Mouse (Mus musculus) limb, embryonic 12.5 days (tissue): ENCODE results near the gene Ttc36. TPM values are rescaled to one million over a fixed set of nuclear protein-coding genes. Genes with fewer than 3 reads are reported as not detected.

Source experiments
- ATAC-seq: fragments of 200-750 bp; cut with Nextera tagmentation; 2 replicates; pipeline ENCODE4 v1.8.0; 2017; ENCODE audit warnings: low read depth, moderate TSS enrichment; ENCODE audit not compliant: insufficient number of reproducible peaks, insufficient read depth, low FRiP score, low TSS enrichment
- H3K27ac ChIP-seq: fragments of 300-500 bp; sonication (generic); 2 replicates; pipeline ENCODE4 v1.5.1; 2016; ENCODE audit warnings: mild to moderate bottlenecking, moderate library complexity
- H3K27me3 ChIP-seq: fragments of 300-500 bp; sonication (generic); 2 replicates; pipeline ENCODE4 v1.6.1; 2016; ENCODE audit warnings: mild to moderate bottlenecking, moderate library complexity
- H3K36me3 ChIP-seq: fragments of 300-500 bp; sonication (generic); 2 replicates; pipeline ENCODE4 v1.6.1; 2016; ENCODE audit warnings: mild to moderate bottlenecking, moderate library complexity
- H3K4me1 ChIP-seq: fragments of 300-500 bp; sonication (generic); replicated peaks from 2 replicates; pipeline ENCODE4 v1.6.1; 2016
- H3K4me2 ChIP-seq: fragments of 300-500 bp; sonication (generic); 2 replicates; pipeline ENCODE4 v1.6.1; 2016; ENCODE audit warnings: mild to moderate bottlenecking, moderate library complexity
- H3K4me3 ChIP-seq: fragments of 300-500 bp; sonication (generic); replicated peaks from 2 replicates; pipeline ENCODE4 v1.5.1; 2016; ENCODE audit warnings: mild to moderate bottlenecking
- H3K9ac ChIP-seq: fragments of 300-500 bp; sonication (generic); replicated peaks from 2 replicates; pipeline ENCODE4 v1.6.1; 2016; ENCODE audit warnings: mild to moderate bottlenecking, moderate library complexity
- H3K9me3 ChIP-seq: fragments of 300-500 bp; sonication (generic); 2 replicates; pipeline ENCODE4 v1.6.1; 2016; ENCODE audit warnings: mild to moderate bottlenecking, moderate library complexity
- WGBS: fragments of 180-500 bp; shearing (Covaris S2); methylation state at CpG from one replicate; pipeline ENCODE4 v1.1.7; 2016; 5-methylcytosine and 5-hydroxymethylcytosine counted together
- polyA plus RNA-seq: library from polyadenylated mRNA; unstranded; fragments of >200 nt; fragmentation: Nextera tagmentation; extraction: Ambion mirVana; gene quantifications from 2 replicates; pipeline ENCODE4 v1.2.1, GENCODE M21; 2016

Gene Ttc36
- polyA plus RNA-seq, 1 experiment from 2014 or later, result not detected

DNA sequence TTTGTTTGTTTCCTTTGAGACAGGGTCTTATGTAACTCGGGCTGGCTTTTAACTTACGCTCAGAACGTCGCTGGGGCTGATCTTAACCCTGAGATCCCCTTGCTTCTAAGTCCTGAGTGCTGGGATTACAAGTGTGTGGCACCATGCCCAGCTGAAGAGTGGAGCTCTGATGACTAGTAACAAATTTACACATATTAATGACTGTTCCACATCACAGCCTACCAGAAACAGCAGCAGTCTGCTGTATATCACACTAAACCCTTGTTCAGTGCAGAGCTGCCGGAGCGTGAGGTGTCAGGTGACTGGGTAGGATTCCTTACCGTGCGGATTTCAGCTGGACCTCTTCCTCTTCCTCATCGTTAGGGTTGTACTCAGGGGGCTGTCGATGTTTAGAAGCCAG, 7.4 kb upstream of the Ttc36 start:
- ATAC-seq, result no peak
- no peak overlapping the region for H3K4me2 ChIP-seq
- 89% methylated on average over 10 of the region's 10 CpGs for WGBS
- H3K9ac ChIP-seq, result no peak overlapping the region
- no peaks in the 10 kb centered on the region for H3K4me1 ChIP-seq
- H3K27ac ChIP-seq, result no peak overlapping the region
- no peaks in the 10 kb centered on the region for H3K9me3 ChIP-seq
- H3K36me3 ChIP-seq, result peaks cover 98% of the 10 kb centered on the region
- no peak overlapping the region for H3K4me3 ChIP-seq
- H3K27me3 ChIP-seq, result no peaks in the 10 kb centered on the region

DNA sequence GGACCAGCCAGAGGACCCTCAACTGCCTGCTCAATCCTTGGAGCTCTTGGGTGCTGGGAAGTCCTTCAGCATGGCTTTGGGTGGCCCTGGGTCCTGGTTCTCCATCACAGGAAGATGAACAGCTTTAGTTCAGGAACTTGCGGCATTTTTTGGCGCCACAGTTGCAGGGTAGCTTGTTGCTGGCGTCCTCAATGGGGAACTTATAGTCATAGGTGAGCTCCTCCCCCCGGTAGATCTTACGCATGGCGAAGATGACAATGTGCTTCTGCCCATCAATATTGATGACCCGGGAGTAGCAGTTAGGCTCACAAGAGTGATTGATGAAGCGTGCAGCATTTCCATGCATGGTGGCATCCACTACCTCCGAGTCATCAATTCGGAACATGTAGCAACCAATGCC, 4.9 kb upstream of the Ttc36 start:
- Histone ChIP-seq H3K4me2 (no peak overlapping the region), H3K36me3 (peaks cover 81% of the 10 kb centered on the region), H3K9ac (no peak overlapping the region), H3K27me3 (no peaks in the 10 kb centered on the region), H3K4me3 (no peak overlapping the region), H3K4me1 (no peaks in the 10 kb centered on the region), H3K9me3 (no peaks in the 10 kb centered on the region), H3K27ac (no peak overlapping the region)
- WGBS, result 95% methylated on average over 10 of the region's 10 CpGs
- no peak for ATAC-seq

DNA sequence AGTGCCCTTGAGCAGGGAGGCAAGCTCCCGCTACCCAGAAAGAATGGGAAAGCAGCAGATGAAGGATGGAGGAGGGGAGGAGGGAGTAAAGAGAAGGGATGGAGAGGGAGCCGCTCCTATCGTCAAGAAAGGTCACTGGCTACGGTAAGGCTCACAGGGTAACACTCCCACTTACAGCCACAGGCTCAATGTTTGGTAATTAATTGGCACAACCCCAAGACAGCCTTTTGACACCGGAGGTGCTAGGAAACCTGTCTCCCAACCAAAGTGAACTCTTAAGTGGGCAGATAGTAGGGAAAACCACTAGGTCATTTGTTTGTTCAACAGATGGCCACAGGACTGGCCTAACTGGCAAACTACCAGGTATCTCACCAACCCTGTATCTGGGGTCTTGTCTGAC, 4.3 kb upstream of the Ttc36 start:
- Histone ChIP-seq H3K4me2 (no peak overlapping the region), H3K9me3 (no peaks in the 10 kb centered on the region), H3K4me1 (no peaks in the 10 kb centered on the region), H3K4me3 (no peak overlapping the region), H3K27ac (no peak overlapping the region), H3K9ac (no peak overlapping the region), H3K27me3 (no peaks in the 10 kb centered on the region), H3K36me3 (peaks cover 75% of the 10 kb centered on the region)
- WGBS, result 71% methylated on average over 5 of the region's 5 CpGs
- no peak for ATAC-seq

DNA sequence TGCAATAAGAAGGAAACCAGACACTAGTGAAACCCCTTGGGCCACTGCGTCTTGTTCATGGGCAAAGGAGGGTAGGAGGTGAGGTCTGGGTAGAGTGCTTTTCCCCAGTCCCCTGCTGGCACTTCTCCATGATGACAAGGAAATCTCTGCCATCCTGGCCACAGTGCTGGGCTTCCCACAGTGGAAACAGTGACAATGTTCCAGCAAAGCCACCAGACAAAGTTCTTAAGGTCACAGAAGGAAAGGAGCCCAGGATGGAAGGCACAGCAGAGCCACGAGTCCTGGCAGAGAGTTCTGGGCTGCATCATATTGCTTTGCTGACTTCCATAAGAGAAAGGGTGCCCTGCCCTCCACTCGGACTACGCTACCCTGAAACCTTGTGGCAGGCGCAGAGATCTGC, 2.7 kb upstream of the Ttc36 start:
- Histone ChIP-seq H3K9me3 (no peaks in the 10 kb centered on the region), H3K36me3 (peaks cover 61% of the 10 kb centered on the region), H3K27ac (no peak overlapping the region), H3K27me3 (peaks cover 10% of the 10 kb centered on the region), H3K4me1 (no peaks in the 10 kb centered on the region), H3K9ac (0 out of 2 replicates have a peak overlapping the region, but pooled peaks have one; percentile 8), H3K4me3 (no peak overlapping the region), H3K4me2 (no peak overlapping the region)
- 93% methylated on average over 5 of the region's 5 CpGs for WGBS
- ATAC-seq, result no peak

DNA sequence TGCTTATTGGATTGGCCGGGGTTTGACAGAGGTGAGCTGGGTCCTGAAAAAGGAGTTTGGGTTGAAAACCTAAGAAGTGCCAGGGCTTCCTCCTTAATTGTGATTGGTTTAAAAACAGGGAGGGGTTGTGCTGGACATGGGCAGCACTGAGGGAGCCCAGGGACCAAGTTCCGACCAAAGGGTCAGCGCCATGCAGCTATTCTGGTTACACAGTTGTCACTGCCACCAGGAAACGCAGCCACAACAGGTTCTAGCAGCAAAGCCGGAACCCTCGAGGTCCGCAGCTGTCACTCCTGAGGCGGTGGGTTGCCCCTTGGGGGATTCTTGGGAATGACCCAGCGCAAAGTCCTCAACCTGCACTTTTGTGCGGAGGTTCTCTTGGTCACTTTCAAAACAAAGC, 1.8 kb upstream of the Ttc36 start:
- Histone ChIP-seq H3K9ac (no peak overlapping the region), H3K27me3 (peaks cover 18% of the 10 kb centered on the region), H3K4me1 (peaks cover 6% of the 10 kb centered on the region; the same call in 1 of the 2 replicates), H3K4me2 (no peak overlapping the region), H3K4me3 (no peak overlapping the region), H3K36me3 (peaks cover 52% of the 10 kb centered on the region), H3K27ac (no peak overlapping the region), H3K9me3 (no peaks in the 10 kb centered on the region)
- WGBS, result 88% methylated on average over 10 of the region's 10 CpGs
- no peak for ATAC-seq

DNA sequence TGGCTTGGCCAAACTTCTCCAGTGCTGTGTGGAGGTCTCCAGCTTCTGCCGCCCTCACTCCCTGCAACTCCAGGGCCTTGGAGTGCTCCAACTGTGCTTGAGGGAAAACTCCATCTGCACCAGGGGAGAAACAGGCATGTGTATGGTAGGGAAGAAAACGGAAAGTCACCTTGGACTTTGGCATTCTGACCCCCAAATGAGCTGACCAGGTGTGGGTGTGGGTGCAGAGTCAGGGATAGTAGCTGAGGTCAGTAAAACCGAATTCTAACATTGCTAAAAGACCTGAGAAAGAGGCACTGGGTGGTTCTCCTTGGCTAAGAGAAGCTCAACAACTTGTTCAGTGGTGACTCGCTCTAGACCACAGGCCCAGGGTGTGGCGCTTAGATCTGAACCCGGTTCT, 1.2 kb downstream of the Ttc36 start:
- H3K27me3 ChIP-seq, result peaks cover 38% of the 10 kb centered on the region

DNA sequence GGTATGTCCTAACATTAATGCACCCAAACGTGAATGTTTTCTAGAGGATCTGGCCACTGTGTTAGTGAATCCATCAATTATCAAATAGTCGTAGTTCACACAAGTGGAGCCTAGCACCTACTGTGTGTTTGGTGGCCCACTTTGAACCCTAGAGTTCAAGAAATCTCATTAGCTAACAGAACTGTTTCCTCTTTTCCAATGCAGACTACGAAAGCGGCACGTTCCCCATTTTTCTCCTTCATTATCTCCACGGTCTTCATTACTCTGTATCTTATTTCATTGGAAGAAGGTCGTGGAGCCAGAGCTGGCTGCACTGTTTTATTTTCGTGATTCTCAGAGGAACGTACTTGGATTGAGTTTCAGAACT, 2.9 kb downstream of the Ttc36 start:
- Histone ChIP-seq H3K27ac (no peak overlapping the region), H3K27me3 (peaks cover 44% of the 10 kb centered on the region), H3K36me3 (peaks cover 5% of the 10 kb centered on the region), H3K4me2 (peak overlapping the region; percentile 94), H3K4me3 (peak overlapping the region; percentile 65), H3K9me3 (no peaks in the 10 kb centered on the region), H3K4me1 (peaks cover 12% of the 10 kb centered on the region; the same call in 1 of the 2 replicates), H3K9ac (no peak overlapping the region)
- ATAC-seq, result no peak
- 44% methylated on average over 9 of the region's 9 CpGs for WGBS

More for the DNA sequence above, 1.2 kb downstream of the Ttc36 start:
- no peak overlapping the region for H3K9ac ChIP-seq
- H3K4me3 ChIP-seq, result no peak overlapping the region
- H3K36me3 ChIP-seq, result peaks cover 22% of the 10 kb centered on the region
- H3K4me2 ChIP-seq, result no peak overlapping the region
- H3K4me1 ChIP-seq, result peaks cover 12% of the 10 kb centered on the region; the same call in 1 of the 2 replicates
- 75% methylated on average over 6 of the region's 6 CpGs for WGBS
- H3K27ac ChIP-seq, result no peak overlapping the region
- no peak for ATAC-seq
- no peaks in the 10 kb centered on the region for H3K9me3 ChIP-seq

DNA sequence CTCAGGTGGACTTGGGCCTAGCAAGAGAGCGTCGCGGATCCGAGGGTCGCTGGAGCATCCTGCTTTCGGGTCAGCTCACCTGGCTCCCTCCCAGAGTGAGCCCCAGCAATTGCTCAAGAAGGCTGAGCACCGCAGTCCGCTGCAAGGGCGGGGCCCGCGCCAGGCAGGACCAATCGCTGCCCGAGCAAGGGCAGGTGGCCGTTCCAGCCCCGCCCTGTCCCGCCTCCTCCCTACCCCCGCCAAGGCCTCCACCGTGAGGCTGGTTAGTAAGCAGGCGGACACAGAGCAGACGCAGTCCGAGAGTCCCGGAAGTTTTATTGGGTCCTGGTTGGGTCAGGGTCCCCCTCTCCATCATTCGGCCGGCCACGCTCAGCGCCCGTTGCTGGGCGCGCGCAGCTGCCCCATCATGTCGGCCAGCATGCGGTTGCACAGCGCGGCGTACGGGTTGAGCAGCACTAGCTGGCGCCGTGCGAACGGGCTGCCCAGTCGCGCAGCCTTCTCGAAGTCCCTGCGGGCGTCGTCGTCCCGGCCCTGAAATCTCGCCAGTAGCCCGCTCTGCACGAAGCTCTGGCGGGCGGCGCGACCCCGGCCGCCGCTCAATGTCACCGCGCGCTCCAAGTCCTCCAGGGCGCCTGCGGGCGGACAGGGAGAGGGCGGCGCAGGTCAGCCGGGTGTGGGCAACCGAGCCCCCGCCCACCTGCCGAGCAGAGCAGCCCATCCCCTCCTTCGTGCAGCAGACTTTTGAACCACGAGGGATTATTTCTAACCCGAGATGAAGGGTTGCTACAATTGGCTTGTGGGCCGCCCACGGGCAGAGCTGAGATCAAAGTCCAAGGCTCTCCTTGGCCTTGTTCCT, 3.5 kb downstream of the Ttc36 start, which contains the start of gene Tmem25:
TSS of gene Tmem25 (minus strand) at position 206 of the 856 bp plus-strand sequence.
- peaks cover 44% of the 10 kb centered on the region for H3K27me3 ChIP-seq
- no peaks in the 10 kb centered on the region for H3K9me3 ChIP-seq
- WGBS, result under 1% methylated on average over 74 of the region's 75 CpGs
- no peaks in the 10 kb centered on the region for H3K36me3 ChIP-seq
- peak within 1 kb of the TSS; percentile 70 for H3K9ac ChIP-seq
- H3K4me1 ChIP-seq, result peaks cover 12% of the 10 kb centered on the region; the same call in 1 of the 2 replicates
- peak within 1 kb of the TSS; percentile 64; the same call in 1 of the 2 replicates for H3K27ac ChIP-seq
- peak within 1 kb of the TSS; percentile 65 for H3K4me3 ChIP-seq
- peak; percentile 92 for ATAC-seq
- H3K4me2 ChIP-seq, result peak within 1 kb of the TSS; percentile 94

DNA sequence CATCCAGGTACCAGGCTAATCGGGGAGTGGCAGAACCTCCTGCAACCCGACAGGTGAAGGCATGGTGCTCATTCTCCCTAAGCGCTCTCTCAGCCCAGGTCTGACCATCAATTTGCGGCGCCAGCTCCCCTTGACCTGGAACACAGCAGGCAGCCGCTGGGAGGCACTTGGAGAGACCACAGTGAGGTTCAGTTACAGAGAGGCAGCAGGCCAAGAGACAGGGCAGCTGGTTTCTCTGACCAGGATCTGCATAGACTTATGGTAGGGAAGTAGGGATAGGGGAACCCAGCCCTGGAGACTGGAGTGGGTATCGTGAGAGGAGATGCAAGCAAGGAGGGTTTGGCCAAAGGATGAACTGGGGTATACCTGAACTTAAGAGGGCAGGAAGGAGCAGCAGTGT, 4.6 kb downstream of the Ttc36 start:
- 36% methylated on average over 7 of the region's 7 CpGs for WGBS
- Histone ChIP-seq H3K4me2 (peak overlapping the region; percentile 94), H3K9ac (no peak overlapping the region), H3K9me3 (no peaks in the 10 kb centered on the region), H3K36me3 (no peaks in the 10 kb centered on the region), H3K27me3 (peaks cover 44% of the 10 kb centered on the region), H3K4me1 (peaks cover 12% of the 10 kb centered on the region; the same call in 1 of the 2 replicates), H3K4me3 (peak overlapping the region; percentile 65; the same call in 1 of the 2 replicates), H3K27ac (no peak overlapping the region)
- ATAC-seq, result no peak

DNA sequence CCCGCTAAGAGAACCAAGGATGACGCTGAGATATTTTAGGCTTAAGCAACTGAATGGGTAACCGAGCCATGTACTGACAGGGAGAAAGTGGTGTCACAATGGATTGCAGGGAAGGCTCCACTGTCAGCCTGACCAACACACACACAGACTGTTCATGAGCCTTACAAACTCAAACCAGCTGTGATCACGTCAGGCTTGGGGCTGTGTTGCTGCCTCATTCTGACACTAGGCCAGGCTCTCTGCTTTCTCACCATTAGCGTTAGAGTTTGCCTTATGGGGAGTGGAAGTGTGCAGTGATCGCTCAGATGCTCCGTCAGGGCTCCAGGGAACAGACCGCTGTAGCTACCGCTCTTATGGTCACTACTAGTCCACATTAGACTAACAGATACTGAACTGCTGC, 10.0 kb downstream of the Ttc36 start:
- Histone ChIP-seq H3K4me1 (no peaks in the 10 kb centered on the region; the same call in 1 of the 2 replicates), H3K4me3 (no peak overlapping the region), H3K27me3 (peaks cover 14% of the 10 kb centered on the region), H3K36me3 (peaks cover 49% of the 10 kb centered on the region), H3K9me3 (no peaks in the 10 kb centered on the region), H3K27ac (no peak overlapping the region), H3K4me2 (no peak overlapping the region), H3K9ac (no peak overlapping the region)
- no peak for ATAC-seq
- WGBS, result 67% methylated on average over 9 of the region's 9 CpGs

DNA sequence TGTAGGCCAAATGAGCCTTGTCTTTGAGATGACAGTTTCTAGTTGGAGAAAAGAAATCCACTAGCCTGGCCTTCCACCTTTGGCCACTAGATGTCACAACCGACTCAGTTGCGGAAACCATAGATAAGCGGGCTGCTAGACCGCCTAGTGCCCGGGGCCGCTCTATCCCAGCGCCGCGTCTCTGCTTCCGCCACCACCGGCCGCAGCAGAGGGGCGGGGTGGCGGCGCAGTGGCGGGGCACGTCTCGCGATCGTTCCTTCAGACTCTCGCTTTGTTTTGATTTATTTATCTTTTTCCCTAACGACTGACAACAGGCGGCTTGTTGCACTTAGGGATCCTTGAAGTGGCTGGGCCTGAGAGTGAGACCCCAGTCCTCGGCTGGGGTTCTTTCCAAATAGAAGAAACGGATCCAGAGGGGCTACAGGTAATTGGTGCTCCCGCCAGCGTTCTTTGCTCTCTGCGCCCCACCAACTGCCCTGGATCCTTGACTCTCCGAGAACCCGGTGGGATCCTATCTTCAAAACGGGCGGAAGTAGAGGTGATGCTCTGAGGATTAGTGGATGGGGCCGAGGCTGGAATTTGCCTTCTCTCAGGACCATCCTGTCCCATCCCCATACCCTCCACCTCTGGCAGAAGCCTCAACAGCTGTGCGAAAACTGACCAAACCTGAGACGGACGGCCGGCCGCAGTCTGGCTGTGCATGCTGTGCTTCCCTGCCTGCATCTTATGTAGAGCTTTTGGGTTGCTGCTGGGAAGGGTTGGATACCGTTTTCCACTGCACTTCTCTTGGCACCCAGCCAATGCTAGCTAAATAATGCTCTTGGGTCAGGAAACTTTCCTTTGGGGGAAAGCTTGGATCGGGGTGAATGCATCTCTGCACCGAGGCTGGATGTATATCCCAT, 29.9 kb downstream of the Ttc36 start:
- Histone ChIP-seq H3K36me3 (peaks cover 25% of the 10 kb centered on the region), H3K4me2 (peak overlapping the region; percentile 67), H3K9me3 (no peaks in the 10 kb centered on the region), H3K27me3 (no peaks in the 10 kb centered on the region), H3K9ac (peak overlapping the region; percentile 79), H3K27ac (peak overlapping the region; percentile 88), H3K4me3 (peak overlapping the region; percentile 64), H3K4me1 (peaks cover 4% of the 10 kb centered on the region)
- ATAC-seq, result peak; percentile 96
- WGBS, result under 1% methylated on average over 41 of the region's 41 CpGs
